Mouse (Mus musculus): ENCODE results near the gene Frat1. TPM values are rescaled to one million over a fixed set of nuclear protein-coding genes. Genes with fewer than 3 reads are reported as not detected.
A peak's percentile ranks its signal among the peaks of the same experiment; 100 is the strongest.

Gene Frat1
- polyA plus RNA-seq, 1 experiment from 2014 or later, result 2.4 TPM

- H3K4me3 ChIP-seq (ENCODE audit: low read length), result no peak overlapping the region
- H3K4me1 ChIP-seq (ENCODE audit: control insufficient read depth, insufficient read depth, low read length), result 0 out of 2 replicates have a peak, but pooled peaks cover 3% of the 10 kb centered on the region
- no peaks in the 10 kb centered on the region for H3K9me3 ChIP-seq (replicated peaks; ENCODE audit: control insufficient read depth, low read length)
- no peak overlapping the region for H3K4me2 ChIP-seq (ENCODE audit: low read depth, low read length)
- H3K27ac ChIP-seq (ENCODE audit: low read length), result no peak overlapping the region
- 75% methylated on average over 5 of the region's 5 CpGs for WGBS
- no peaks in the 10 kb centered on the region for H3K27me3 ChIP-seq (ENCODE audit: control insufficient read depth, insufficient read depth, low read length)
- H3K9ac ChIP-seq (ENCODE audit: low read length), result no peak overlapping the region
- H3K36me3 ChIP-seq (ENCODE audit: control insufficient read depth, insufficient read depth), result no peaks in the 10 kb centered on the region
- ATAC-seq (replicated peaks; ENCODE audit: extremely low read depth, insufficient read depth, low FRiP score), result no peak
Measured at GRCm38 (mm10) chr19:41824950-41825349, 4.8 kb upstream of the Frat1 start.

GRCm38 (mm10) chr19:41826529-41826928, 3.2 kb upstream of the Frat1 start:
- no peak for ATAC-seq (replicated peaks; ENCODE audit: extremely low read depth, insufficient read depth, low FRiP score)
- no peaks in the 10 kb centered on the region for H3K9me3 ChIP-seq (replicated peaks; ENCODE audit: control insufficient read depth, low read length)
- 68% methylated on average over 3 of the region's 3 CpGs for WGBS
- no peak overlapping the region for H3K9ac ChIP-seq (ENCODE audit: low read length)
- H3K4me2 ChIP-seq (ENCODE audit: low read depth, low read length), result no peak overlapping the region
- H3K4me1 ChIP-seq (ENCODE audit: control insufficient read depth, insufficient read depth, low read length), result peaks cover 5% of the 10 kb centered on the region; the same call in 1 of the 2 replicates
- no peak overlapping the region for H3K27ac ChIP-seq (ENCODE audit: low read length)
- H3K36me3 ChIP-seq (ENCODE audit: control insufficient read depth, insufficient read depth), result no peaks in the 10 kb centered on the region
- H3K27me3 ChIP-seq (ENCODE audit: control insufficient read depth, insufficient read depth, low read length), result no peaks in the 10 kb centered on the region
- H3K4me3 ChIP-seq (ENCODE audit: low read length), result no peak overlapping the region

- H3K36me3 ChIP-seq (ENCODE audit: control insufficient read depth, insufficient read depth), result no peaks in the 10 kb centered on the region
- H3K27ac ChIP-seq (ENCODE audit: low read length), result no peak overlapping the region
- peak overlapping the region; percentile 78 for H3K4me3 ChIP-seq (ENCODE audit: low read length)
- no peaks in the 10 kb centered on the region for H3K9me3 ChIP-seq (replicated peaks; ENCODE audit: control insufficient read depth, low read length)
- no peak for ATAC-seq (replicated peaks; ENCODE audit: extremely low read depth, insufficient read depth, low FRiP score)
- peaks cover 8% of the 10 kb centered on the region; the same call in 1 of the 2 replicates for H3K27me3 ChIP-seq (ENCODE audit: control insufficient read depth, insufficient read depth, low read length)
- 69% methylated on average over 3 of the region's 3 CpGs for WGBS
- no peak overlapping the region for H3K9ac ChIP-seq (ENCODE audit: low read length)
- H3K4me2 ChIP-seq (ENCODE audit: low read depth, low read length), result peak overlapping the region; percentile 98
- peaks cover 9% of the 10 kb centered on the region; the same call in 1 of the 2 replicates for H3K4me1 ChIP-seq (ENCODE audit: control insufficient read depth, insufficient read depth, low read length)
Measured at GRCm38 (mm10) chr19:41828941-41829340, 829 bp upstream of the Frat1 start.

- peak; percentile 71 for ATAC-seq (replicated peaks; ENCODE audit: extremely low read depth, insufficient read depth, low FRiP score)
- peak overlapping the region; percentile 78 for H3K4me3 ChIP-seq (ENCODE audit: low read length)
- H3K27me3 ChIP-seq (ENCODE audit: control insufficient read depth, insufficient read depth, low read length), result peaks cover 8% of the 10 kb centered on the region; the same call in 1 of the 2 replicates
- H3K36me3 ChIP-seq (ENCODE audit: control insufficient read depth, insufficient read depth), result no peaks in the 10 kb centered on the region
- peaks cover 11% of the 10 kb centered on the region; the same call in 1 of the 2 replicates for H3K4me1 ChIP-seq (ENCODE audit: control insufficient read depth, insufficient read depth, low read length)
- H3K27ac ChIP-seq (ENCODE audit: low read length), result peak overlapping the region; percentile 89
- peak overlapping the region; percentile 98 for H3K4me2 ChIP-seq (ENCODE audit: low read depth, low read length)
- WGBS, result under 1% methylated on average over 108 of the region's 112 CpGs
- no peaks in the 10 kb centered on the region for H3K9me3 ChIP-seq (replicated peaks; ENCODE audit: control insufficient read depth, low read length)
- H3K9ac ChIP-seq (ENCODE audit: low read length), result peak overlapping the region; percentile 81
Measured at GRCm38 (mm10) chr19:41830106-41831031, 599 bp downstream of the Frat1 start.

GRCm38 (mm10) chr19:41831101-41831570, 1.4 kb downstream of the Frat1 start:
- peak overlapping the region; percentile 81 for H3K9ac ChIP-seq (ENCODE audit: low read length)
- H3K4me3 ChIP-seq (ENCODE audit: low read length), result peak overlapping the region; percentile 78
- ATAC-seq (replicated peaks; ENCODE audit: extremely low read depth, insufficient read depth, low FRiP score), result no peak
- no peaks in the 10 kb centered on the region for H3K9me3 ChIP-seq (replicated peaks; ENCODE audit: control insufficient read depth, low read length)
- no peaks in the 10 kb centered on the region for H3K36me3 ChIP-seq (ENCODE audit: control insufficient read depth, insufficient read depth)
- H3K4me2 ChIP-seq (ENCODE audit: low read depth, low read length), result peak overlapping the region; percentile 98
- H3K27me3 ChIP-seq (ENCODE audit: control insufficient read depth, insufficient read depth, low read length), result peaks cover 8% of the 10 kb centered on the region; the same call in 1 of the 2 replicates
- H3K4me1 ChIP-seq (ENCODE audit: control insufficient read depth, insufficient read depth, low read length), result peaks cover 16% of the 10 kb centered on the region
- WGBS, result 1% methylated on average over 19 of the region's 19 CpGs
- no peak overlapping the region for H3K27ac ChIP-seq (ENCODE audit: low read length)

GRCm38 (mm10) chr19:41831718-41832391, 2.1 kb downstream of the Frat1 start:
- Histone ChIP-seq H3K9ac (ENCODE audit: low read length) (peak overlapping the region; percentile 8; the same call in 1 of the 2 replicates), H3K27ac (ENCODE audit: low read length) (no peak overlapping the region), H3K27me3 (ENCODE audit: control insufficient read depth, insufficient read depth, low read length) (peaks cover 8% of the 10 kb centered on the region; the same call in 1 of the 2 replicates), H3K4me2 (ENCODE audit: low read depth, low read length) (peak overlapping the region; percentile 98), H3K9me3 (replicated peaks; ENCODE audit: control insufficient read depth, low read length) (no peaks in the 10 kb centered on the region), H3K4me1 (ENCODE audit: control insufficient read depth, insufficient read depth, low read length) (peaks cover 16% of the 10 kb centered on the region), H3K4me3 (ENCODE audit: low read length) (peak overlapping the region; percentile 78), H3K36me3 (ENCODE audit: control insufficient read depth, insufficient read depth) (no peaks in the 10 kb centered on the region)
- ATAC-seq (replicated peaks; ENCODE audit: extremely low read depth, insufficient read depth, low FRiP score), result no peak
- 20% methylated on average over 14 of the region's 14 CpGs for WGBS

- Histone ChIP-seq H3K27me3 (ENCODE audit: control insufficient read depth, insufficient read depth, low read length) (peaks cover 8% of the 10 kb centered on the region; the same call in 1 of the 2 replicates), H3K9ac (ENCODE audit: low read length) (no peak overlapping the region), H3K27ac (ENCODE audit: low read length) (no peak overlapping the region), H3K4me2 (ENCODE audit: low read depth, low read length) (no peak overlapping the region), H3K4me1 (ENCODE audit: control insufficient read depth, insufficient read depth, low read length) (peaks cover 20% of the 10 kb centered on the region), H3K36me3 (ENCODE audit: control insufficient read depth, insufficient read depth) (no peaks in the 10 kb centered on the region), H3K4me3 (ENCODE audit: low read length) (no peak overlapping the region), H3K9me3 (replicated peaks; ENCODE audit: control insufficient read depth, low read length) (no peaks in the 10 kb centered on the region)
- 81% methylated on average over 13 of the region's 13 CpGs for WGBS
- no peak for ATAC-seq (replicated peaks; ENCODE audit: extremely low read depth, insufficient read depth, low FRiP score)
Measured at GRCm38 (mm10) chr19:41832501-41833201, 2.9 kb downstream of the Frat1 start.

GRCm38 (mm10) chr19:41835407-41835806, 5.6 kb downstream of the Frat1 start:
- no peak overlapping the region for H3K4me3 ChIP-seq (ENCODE audit: low read length)

More at GRCm38 (mm10) chr19:41835407-41835806, 5.6 kb downstream of the Frat1 start:
- H3K9ac ChIP-seq (ENCODE audit: low read length), result no peak overlapping the region
- peaks cover 22% of the 10 kb centered on the region for H3K4me1 ChIP-seq (ENCODE audit: control insufficient read depth, insufficient read depth, low read length)
- H3K9me3 ChIP-seq (replicated peaks; ENCODE audit: control insufficient read depth, low read length), result no peaks in the 10 kb centered on the region
- 50% methylated on average over 6 of the region's 6 CpGs for WGBS
- H3K36me3 ChIP-seq (ENCODE audit: control insufficient read depth, insufficient read depth), result no peaks in the 10 kb centered on the region
- H3K4me2 ChIP-seq (ENCODE audit: low read depth, low read length), result peak overlapping the region; percentile 51
- no peak overlapping the region for H3K27ac ChIP-seq (ENCODE audit: low read length)
- H3K27me3 ChIP-seq (ENCODE audit: control insufficient read depth, insufficient read depth, low read length), result peaks cover 8% of the 10 kb centered on the region; the same call in 1 of the 2 replicates
- no peak for ATAC-seq (replicated peaks; ENCODE audit: extremely low read depth, insufficient read depth, low FRiP score)

All from heart, embryonic 16.5 days (tissue).